Mouse (Mus musculus): ENCODE measurements around the gene Sostdc1. TPM values are rescaled to one million over a fixed set of nuclear protein-coding genes. Genes with fewer than 3 reads are reported as not detected.

Sostdc1 gene
- polyA plus RNA-seq (2017; shearing (Covaris generic)), result 10 to 100 TPM in 1 of 2 experiments, 1 to 10 TPM in 1; 6.4 to 13.1 TPM

DNA sequence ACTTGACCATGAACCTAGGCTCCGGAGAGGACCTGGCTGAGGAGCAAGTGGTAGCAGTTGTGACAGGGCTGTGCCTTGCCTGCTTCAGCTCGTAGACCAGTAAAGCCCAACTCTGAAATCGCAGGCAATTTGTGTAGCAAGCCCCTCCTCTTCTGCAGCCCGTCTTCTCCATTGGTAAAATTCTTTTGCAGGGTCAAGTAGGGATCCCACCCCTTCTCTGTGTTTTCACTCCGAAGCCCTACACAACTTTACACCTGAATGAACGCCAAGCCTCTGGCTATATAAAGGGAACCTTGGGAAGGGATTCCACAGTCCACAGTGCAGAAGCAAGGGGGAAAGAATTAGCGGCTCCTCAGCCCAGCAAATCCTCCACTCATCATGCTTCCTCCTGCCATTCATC, at the start of gene Sostdc1:
TSS of gene Sostdc1 (plus strand) at position 224 of the 400 bp plus-strand sequence.
- ATAC-seq, result no peak

DNA sequence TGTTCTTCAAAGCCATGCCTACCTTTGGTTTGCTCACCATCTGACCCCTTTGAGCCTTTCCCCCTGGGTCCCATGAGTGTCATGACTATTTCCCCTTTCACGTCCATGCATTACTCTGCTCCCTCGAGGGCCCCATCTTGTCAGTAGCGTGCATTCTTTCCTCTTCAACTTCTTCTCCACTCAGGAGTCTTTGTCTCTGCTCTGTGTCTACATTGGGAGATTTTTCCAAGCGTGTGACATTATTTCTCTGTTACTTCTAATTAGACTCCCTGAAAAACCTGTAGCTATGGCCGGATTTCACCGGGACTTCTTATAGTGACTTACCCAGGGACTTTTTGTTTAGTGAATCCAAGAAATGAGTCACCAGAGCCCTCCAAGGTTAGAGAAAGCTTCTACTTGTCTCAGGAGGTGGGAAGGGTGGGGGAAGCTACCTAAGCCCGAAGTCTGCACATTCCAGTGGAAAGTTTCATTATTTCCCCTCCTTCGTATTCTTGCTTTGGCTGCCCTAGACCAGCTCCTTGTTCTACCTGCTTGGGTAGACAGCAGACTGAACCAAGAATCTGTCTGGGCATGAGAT, 46.2 kb upstream of the Sostdc1 start:
- no peak for ATAC-seq

DNA sequence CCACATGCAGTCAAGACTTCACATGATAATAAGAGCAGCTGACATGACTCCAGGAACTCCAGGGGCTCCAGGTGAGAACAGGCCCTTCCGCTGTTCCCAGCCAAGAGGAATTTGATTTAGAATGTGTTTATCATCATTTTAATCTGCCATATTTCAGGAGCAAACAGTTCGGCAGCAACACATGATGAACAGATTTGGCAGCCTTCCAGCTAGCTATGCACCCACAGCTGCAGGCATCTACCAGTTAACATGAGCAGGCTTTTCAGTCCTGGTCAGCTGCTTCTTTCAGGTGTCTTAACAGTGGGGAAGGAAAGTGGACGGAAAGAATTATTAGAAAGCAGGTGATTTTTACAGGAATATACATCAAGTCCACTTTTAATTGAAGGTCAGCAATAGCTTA, 39.1 kb upstream of the Sostdc1 start:
- no peak for ATAC-seq

DNA sequence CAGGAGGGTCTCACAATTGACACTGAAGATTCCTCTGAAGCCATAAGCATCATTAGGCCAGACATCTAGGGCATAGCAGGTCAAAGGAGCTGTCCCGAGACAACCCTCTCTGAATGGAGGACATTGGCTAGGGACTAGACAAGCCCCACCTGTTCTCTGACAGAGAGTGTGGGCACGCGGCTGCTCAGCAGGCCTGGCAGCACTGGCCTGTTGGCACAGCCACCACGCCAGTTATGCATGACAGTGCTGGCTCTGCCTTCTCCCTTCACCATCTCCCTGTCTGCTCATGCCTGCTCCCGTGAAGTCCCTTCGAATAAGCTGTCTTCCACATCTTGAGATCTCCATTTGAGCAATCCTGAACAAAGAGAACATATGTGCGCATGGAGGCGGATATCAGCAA, 24.3 kb upstream of the Sostdc1 start:
- no peak for ATAC-seq

DNA sequence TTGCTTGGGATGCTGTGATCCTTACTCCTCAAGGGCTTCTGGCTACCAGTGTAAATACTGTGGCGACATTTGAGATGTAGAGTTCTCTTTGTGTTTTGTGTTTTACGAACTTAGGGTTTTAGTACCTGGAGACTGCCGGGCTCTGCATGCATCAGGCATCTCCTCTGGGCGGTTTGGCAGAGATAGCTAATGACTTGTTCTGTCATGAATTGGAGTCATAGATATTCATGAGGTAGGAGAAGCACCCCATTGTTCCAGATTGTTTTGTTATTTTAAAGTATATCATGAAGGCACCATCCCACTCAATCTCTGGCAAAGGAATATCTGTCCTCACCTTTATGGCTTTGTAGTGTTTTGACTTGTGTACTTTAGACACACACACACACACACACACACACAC, 23.5 kb upstream of the Sostdc1 start:
- no peak for ATAC-seq

DNA sequence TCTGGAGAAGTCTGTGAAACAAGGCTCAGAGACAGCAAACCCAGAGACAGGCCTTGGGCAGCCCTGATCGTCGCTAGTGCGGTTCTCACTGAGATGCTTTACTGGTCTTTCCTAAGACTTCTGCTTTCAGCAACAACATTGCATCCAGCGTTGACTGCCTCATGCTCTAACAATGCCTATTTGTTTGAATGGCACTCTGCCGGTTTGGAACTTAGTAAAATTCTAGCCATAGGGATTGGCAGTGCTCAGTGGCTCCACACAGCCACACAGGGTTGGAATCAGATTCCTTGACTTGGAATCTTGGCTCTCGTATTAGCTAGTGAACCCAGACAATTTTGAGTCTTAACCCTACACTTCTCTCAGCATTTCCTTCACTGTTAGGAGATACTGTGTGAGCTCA, 22.6 kb upstream of the Sostdc1 start:
- ATAC-seq, result no peak

DNA sequence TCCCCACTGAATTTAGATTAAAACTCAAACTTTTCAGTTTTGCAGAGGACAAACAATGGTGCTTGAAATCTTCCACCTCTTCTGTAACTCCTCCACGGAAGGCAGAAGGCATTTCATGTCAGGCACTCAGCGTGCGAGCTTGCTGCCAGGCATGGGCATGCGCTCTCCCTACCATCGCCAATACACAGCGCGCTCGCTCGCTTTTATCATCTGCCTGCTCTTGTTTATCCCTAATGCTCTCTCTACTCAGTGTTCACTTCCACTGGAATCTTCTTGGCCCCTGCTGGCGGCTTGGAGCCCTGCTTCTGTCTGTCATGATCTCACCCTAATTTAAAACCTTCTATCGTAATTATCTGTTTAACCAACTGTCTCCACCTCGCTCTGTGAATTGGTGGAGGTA, 11.6 kb upstream of the Sostdc1 start:
- ATAC-seq, result no peak

DNA sequence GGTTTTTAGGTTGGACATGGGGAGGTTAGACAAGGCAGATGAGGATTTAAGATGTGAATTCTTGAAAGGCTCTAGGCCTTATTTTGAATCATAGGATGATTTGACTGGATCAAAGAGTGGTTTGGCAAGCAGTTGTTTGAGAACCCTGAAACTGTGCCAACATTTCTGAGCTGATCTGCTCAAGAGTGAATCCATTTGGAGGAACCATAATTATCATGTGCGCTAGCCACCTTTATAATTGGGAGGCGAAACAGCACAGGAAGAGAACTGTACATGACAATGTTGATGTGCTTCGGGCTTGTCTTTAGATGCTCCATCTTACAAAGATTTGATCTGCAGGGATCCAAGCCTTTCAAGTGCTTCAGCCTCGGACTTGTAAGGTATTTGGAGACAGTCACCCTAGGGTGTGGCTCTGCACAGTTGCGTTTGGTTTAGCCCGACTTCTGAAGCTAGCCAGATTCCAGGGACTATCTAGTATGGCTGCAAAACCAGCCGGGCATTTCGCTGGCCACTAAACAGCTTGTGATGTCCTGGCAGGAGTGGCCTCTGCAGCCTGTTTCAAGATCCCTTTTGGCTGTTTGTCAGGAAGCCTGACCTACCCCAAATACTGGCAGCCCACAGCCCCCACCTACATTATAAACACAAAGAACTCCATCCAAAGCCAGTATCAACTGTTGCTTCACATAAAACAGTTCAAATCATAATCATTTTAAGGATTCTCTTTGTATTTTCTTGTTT, 10.9 kb upstream of the Sostdc1 start:
- ATAC-seq, result no peak

DNA sequence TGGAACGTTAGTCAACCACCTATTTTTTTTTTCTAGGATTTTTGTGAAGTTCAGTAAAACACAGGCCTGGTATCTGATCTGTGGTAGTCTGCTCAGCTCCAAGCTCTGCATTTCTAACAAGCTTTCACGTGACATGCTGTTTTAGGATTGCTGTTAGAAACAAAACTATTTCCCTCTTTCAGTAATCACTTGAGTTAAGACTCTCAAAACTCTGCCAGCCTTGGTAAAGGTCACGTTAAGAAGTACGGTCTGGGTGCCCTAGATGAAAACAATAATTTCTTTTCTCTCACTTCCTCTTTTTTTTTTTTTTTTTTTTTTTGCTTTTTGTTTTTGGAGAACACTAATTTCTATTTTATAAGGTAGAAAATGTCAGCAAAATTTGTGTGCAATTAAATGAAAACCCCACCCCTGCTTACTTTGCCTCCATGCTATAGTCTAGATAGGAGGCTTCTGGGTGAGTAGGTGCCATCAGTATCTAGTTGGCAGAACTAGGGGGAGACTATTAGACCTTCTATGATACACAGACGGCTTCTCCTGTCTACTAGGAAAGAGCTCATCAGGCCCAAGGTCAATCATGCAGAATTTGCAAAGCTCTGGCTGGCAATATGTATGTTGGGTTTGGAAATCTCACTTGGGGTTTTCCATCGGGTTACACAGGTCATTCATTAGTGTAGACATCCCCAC, 5.1 kb upstream of the Sostdc1 start:
- no peak for ATAC-seq

DNA sequence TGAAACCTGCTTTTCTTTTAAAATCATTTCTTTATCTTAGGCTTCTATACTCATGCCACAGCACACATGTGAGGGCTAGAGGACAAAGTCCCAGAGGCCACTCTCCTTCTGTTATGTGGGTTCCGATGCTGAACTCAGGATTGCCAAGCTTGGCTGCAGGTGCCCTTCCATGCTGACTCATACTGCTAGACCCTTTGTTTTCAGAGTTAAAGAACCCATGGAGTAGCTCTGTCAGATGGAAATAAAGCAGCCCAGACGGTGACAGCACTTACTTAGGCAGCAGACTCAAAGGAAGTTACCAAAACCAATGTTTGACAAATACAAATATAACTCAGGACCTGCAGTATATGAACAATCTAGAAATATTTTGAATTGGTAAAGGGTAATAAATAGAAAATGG, 924 bp upstream of the Sostdc1 start:
- ATAC-seq, result no peak

DNA sequence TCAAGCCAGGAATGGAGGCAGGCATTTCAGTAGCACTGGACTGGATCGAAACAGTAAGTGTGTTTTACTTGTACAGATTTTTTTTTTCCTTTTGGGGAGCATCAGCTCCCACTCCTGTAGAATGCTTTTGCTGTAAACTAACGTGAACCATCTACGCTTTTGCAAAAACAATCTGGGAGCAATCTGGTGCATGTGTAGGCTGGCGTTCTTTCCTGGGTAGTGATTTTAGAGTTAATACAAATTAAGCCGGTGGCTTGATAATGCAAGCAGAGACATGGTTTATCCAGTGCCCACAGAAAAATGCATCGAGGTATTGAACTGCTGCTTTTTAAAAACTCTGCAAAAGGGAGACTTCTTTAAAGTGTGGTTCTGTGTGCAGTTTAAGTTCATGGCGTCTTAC, 507 bp downstream of the Sostdc1 start:
- ATAC-seq, result no peak

DNA sequence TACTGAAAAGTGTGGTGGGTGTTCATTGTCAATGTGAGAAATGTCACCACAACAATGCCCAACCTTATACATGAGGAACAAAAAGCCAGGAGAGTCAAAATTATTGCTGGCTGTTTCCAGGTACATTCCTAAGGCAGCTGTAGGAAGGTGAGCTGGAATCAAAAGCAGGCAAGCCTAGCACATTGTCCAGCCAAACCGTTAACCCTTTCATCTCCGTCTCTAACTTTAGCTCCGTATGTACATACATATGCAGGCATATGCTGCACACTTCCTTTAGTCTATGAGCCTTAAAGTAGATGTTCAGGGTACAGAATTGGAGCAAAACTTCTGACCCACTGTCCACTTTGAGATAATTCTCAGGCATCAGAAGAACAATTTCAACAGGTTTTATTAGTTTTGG, 1.6 kb downstream of the Sostdc1 start:
- ATAC-seq, result no peak

DNA sequence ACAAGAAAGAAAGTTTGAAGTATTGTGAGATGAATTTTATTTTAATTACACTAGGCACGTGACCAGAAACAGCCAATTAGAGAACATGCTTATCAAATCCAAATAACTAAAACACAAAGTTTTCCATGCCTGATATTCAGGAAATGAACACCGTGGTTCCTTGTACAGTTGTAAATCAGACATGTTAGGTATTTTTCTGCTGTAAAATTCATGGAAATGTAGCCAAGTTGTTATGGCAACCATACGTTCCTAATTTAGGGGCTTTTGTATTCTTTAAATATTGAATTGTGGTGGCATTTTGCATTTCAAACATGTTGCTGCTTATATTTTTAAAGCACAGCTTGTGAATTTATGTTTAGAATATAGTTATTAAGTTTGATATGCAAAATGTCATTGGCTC, 2.1 kb downstream of the Sostdc1 start:
- no peak for ATAC-seq

DNA sequence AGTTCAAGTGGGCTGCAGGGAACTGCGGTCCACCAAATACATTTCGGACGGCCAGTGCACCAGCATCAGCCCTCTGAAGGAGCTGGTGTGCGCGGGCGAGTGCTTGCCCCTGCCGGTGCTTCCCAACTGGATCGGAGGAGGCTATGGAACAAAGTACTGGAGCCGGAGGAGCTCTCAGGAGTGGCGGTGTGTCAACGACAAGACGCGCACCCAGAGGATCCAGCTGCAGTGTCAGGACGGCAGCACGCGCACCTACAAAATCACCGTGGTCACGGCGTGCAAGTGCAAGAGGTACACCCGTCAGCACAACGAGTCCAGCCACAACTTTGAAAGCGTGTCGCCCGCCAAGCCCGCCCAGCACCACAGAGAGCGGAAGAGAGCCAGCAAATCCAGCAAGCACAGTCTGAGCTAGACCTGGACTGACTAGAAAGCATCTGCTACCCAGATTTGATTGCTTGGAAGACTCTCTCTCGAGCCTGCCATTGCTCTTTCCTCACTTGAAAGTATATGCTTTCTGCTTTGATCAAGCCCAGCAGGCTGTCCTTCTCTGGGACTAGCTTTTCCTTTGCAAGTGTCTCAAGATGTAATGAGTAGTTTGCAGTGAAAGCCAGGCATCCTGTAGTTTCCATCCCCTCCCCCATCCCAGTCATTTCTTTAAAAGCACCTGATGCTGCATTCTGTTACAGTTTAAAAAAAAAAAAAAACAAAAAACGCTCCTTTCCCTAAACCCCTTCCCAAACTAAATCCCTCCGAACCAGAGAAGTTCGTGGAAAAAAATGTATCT, 3.3 kb downstream of the Sostdc1 start:
- ATAC-seq, result peak; percentile 74

DNA sequence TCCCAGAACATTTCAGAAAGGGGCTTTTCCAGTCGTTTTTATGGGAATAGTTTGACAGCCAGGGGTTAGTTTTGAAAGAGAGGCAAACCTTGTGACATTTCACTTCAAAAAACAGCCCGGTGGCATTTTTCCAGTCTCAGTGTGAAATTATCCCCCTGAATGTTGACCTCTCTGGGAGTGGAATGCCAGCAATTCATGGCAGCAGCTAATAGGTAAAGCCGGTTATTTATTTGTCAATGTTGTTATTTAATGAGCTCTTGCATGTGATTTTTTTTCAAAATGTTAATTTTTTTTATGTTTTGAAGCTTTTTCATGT, 3.8 kb downstream of the Sostdc1 start:
- no peak for ATAC-seq

DNA sequence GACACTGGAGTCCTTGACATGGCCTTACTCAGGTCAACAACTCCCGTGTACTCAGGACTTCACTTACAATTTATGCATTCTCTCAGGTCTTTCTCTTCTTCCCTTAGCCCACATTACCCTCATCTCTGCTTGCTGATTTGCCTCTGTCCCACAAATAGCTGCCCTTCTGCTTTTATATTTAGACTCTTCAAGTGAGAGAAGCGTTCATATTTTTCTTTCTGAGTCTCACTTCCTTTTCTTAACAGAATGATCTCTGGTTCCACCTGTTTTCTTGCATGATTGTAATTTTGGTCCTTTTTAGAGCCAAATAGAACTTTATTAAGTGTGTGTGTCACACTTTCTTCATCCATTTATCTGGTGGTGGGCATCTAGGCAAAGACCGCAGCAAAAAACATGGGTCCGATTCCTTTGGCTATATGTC, 12.2 kb downstream of the Sostdc1 start:
- ATAC-seq, result no peak

DNA sequence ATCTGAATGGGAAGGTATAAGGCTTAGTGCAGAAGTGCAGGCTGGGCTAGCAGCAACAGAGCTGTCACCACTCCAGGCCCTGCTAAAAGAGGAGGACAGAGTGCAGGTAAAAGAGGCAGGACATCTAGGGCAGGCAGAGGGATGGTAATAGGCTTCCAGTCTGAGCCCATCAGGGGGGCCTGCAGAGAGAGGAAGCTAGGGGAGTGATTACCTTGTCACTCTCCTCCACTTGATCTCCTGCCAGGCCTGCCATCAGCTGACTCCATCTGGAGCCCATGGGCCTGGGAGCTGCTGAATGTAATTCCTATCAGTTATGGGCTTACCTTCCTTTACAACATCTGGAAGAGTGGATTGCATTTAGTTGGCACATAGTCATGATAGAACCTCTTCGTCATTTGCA, 18.7 kb downstream of the Sostdc1 start:
- ATAC-seq, result no peak

DNA sequence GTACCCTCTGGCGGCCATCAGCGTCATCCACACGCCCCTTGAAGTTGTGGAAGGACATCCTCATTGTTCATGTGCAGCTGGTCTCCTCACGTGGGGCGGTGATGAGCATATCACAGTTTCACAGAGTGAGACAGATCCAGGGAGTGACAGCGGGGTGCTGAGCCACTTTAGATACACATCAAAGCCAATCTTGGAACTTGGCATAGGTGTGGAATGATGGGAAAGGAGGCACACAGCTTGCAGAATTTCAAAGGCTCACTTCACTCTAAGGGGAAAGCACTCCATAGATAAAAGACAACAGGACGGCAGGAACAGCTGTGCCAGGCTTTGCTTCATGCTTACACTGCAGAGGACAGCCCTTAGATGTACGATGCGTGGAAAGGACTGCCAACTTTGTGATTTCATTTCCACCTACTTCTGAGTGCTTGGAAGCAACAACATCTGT, 19.9 kb downstream of the Sostdc1 start:
- no peak for ATAC-seq

DNA sequence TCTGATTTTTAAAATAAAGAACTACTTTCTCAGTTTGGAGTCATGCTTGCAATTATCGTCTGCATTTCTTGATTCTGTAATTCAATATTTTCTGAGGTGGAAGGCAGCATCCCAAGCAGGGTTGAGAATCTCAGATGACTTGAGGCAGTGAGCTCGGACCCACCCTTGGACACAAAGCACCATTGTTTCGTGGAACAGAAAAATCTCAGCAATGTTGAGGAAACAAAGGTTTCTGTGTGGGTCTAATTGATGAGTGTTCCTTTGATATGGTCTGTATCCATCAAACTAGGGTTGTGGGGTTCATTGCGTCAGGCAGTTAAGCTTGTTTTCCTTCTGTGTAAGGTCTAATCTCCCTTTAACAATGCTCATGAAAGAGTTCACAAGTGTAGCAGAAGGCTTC, 30.2 kb downstream of the Sostdc1 start:
- ATAC-seq, result no peak

DNA sequence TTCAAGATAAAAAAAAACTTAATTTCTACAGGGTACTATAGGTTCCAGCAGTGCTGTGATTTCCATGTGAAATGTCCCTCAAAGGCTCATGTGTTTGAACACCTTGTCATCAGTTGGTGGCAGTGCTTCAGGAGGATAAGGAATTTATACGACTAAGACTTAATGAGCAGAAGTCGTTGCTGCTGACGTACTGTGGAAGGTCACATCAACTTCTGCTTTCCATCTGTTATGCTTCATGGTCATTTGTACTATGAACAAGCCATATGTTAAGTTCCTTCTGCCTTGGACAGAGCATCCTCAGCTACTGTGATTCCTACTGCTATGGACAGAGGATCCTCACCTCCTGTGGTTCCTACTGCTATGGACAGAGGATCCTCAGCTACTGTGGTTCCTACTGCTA, 46.1 kb downstream of the Sostdc1 start:
- no peak for ATAC-seq

DNA sequence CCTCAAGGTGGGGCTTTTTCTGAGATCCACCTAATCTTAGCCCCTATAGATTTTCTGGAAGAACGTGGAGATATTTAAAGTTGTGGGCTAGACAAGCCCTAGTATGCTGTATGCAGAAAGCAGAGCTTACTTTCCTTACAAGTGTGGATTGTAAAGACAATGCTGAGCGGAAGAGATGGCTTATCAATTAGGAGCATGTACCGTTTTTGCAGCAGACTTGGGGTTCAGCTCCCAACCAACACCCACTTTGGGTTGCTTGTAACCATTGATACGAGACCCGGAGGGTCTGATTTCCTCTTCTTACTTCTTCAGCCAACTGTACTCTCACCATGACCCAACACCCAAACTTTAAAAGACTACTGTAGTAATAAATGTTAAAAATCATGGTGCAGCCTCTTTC, 46.8 kb downstream of the Sostdc1 start:
- no peak for ATAC-seq

DNA sequence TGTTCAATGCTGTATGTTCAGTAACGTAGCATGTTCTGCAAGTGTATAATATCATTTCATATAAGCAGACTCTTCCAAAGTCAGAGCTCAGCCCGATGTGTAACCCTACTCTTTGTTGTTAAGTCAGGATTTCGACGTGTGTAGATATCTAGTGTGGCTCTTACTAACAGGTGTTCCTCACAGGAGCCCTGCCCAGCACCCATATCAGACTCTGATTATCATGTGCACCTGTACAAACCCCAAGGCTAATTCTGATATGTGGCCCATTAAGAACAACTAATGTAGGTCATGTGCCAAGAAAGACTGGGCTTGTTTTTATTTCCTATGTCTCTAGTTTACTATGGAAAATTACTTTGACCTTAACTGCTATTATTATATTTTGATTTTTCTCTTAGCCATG, 50.1 kb downstream of the Sostdc1 start:
- no peak for ATAC-seq
